ENCODE assay signal across 8 mouse cellular contexts in the genomic region with DNA sequence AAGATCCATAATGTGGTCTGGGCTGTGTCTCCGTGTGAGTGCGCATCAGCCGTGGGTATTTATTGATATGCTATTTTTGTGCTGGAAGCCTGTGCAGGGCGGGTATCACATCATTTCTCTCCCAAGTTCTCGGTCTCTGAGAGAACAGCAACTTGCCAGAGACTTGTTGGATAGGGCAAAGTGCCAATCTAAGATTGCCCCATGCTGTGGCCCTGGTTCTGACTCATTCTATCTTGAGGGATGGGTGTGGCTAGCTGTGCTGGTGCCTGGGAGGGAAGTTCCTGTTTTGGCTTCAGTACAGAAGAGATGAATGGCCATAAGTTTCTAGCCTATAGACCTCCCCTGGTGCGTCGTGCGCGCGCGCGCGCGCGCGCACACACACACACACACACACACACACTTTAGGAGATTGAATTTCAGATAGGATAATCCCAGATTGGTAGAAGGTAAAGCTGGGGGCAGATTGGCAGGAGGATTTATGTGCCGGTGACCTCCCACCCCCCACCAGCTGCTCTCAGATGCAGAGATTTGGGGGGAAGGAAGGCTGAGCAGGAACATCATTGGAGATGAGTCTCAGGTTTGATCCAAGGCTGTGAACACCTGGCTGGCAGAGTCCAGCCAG. TPM values are rescaled to one million over a fixed set of nuclear protein-coding genes. Genes with fewer than 3 reads are reported as not detected.
DNase-seq lines count a peak whose midpoint lies in the region; ATAC-seq lines count a peak whose summit lies in the region.

No protein-coding gene starts in this region.

- ATAC-seq in heart, embryonic 11.5 days (replicated peaks; ENCODE audit: insufficient number of reproducible peaks, low FRiP score, low TSS enrichment), result no peak
- no peak for ATAC-seq in hindbrain, embryonic 11.5 days (ENCODE audit: low FRiP score)
- ATAC-seq in midbrain, embryonic 14.5 days (ENCODE audit: low FRiP score, low TSS enrichment), result no peak

- H3K27ac ChIP-seq in heart, embryonic 11.5 days (ENCODE audit: low read depth, low read length), result no peak overlapping the region
- H3K27ac ChIP-seq in hindbrain, embryonic 11.5 days (ENCODE audit: low read depth, low read length), result peak overlapping the region; percentile 77; the same call in 1 of the 2 replicates
- peak overlapping the region; percentile 92 for H3K27ac ChIP-seq in midbrain, embryonic 14.5 days (replicated peaks; ENCODE audit: low read depth, low read length)
- no peak overlapping the region for H3K27ac ChIP-seq in embryonic facial prominence, embryonic 10.5 days (replicated peaks)

- whole genome bisulfite sequencing in heart, embryonic 11.5 days (ENCODE audit: insufficient replicate concordance), result 75% methylated on average over 17 of the region's 17 CpGs
- WGBS in hindbrain, embryonic 11.5 days, result 85% methylated on average over 17 of the region's 17 CpGs
- WGBS in midbrain, embryonic 14.5 days, result 79% methylated on average over 17 of the region's 17 CpGs
- 81% methylated on average over 17 of the region's 17 CpGs for WGBS in embryonic facial prominence, embryonic 10.5 days

- no peak overlapping the region for H3K4me2 ChIP-seq in heart, embryonic 11.5 days
- no peak overlapping the region for H3K4me2 ChIP-seq in hindbrain, embryonic 11.5 days (replicated peaks; ENCODE audit: low read depth, low read length)
- peak overlapping the region; percentile 96 for H3K4me2 ChIP-seq in midbrain, embryonic 14.5 days (ENCODE audit: low read length)

- H3K9me3 ChIP-seq in heart, embryonic 11.5 days (replicated peaks; ENCODE audit: control insufficient read depth, low read length), result no peaks in the 10 kb centered on the region
- H3K9me3 ChIP-seq in hindbrain, embryonic 11.5 days (ENCODE audit: control insufficient read depth, low read length), result no peaks in the 10 kb centered on the region
- no peaks in the 10 kb centered on the region for H3K9me3 ChIP-seq in midbrain, embryonic 14.5 days (ENCODE audit: control insufficient read depth, low read length)
- no peaks in the 10 kb centered on the region for H3K9me3 ChIP-seq in embryonic facial prominence, embryonic 10.5 days

- H3K36me3 ChIP-seq in heart, embryonic 11.5 days (ENCODE audit: control insufficient read depth, insufficient read depth, low read length), result no peaks in the 10 kb centered on the region
- H3K36me3 ChIP-seq in hindbrain, embryonic 11.5 days (ENCODE audit: control insufficient read depth, insufficient read depth, low read length), result no peaks in the 10 kb centered on the region
- H3K36me3 ChIP-seq in midbrain, embryonic 14.5 days (ENCODE audit: control insufficient read depth, insufficient read depth, low read length), result peaks cover 58% of the 10 kb centered on the region
- H3K36me3 ChIP-seq in embryonic facial prominence, embryonic 10.5 days (replicated peaks), result peaks cover 4% of the 10 kb centered on the region

- H3K4me3 ChIP-seq in heart, embryonic 11.5 days (ENCODE audit: low read depth, low read length), result no peak overlapping the region
- no peak overlapping the region for H3K4me3 ChIP-seq in hindbrain, embryonic 11.5 days (ENCODE audit: low read depth, low read length)
- 0 out of 2 replicates have a peak overlapping the region, but pooled peaks have one; percentile 3 for H3K4me3 ChIP-seq in midbrain, embryonic 14.5 days (replicated peaks; ENCODE audit: low read depth, low read length)
- H3K4me3 ChIP-seq in embryonic facial prominence, embryonic 10.5 days, result no peak overlapping the region

- H3K4me1 ChIP-seq in heart, embryonic 11.5 days (ENCODE audit: control insufficient read depth, insufficient read depth, low read length), result peaks cover 5% of the 10 kb centered on the region
- peaks cover 21% of the 10 kb centered on the region for H3K4me1 ChIP-seq in hindbrain, embryonic 11.5 days (replicated peaks; ENCODE audit: control insufficient read depth, insufficient read depth, low read length)
- peaks cover 71% of the 10 kb centered on the region for H3K4me1 ChIP-seq in midbrain, embryonic 14.5 days (ENCODE audit: control insufficient read depth, insufficient read depth, low read length)
- peaks cover 68% of the 10 kb centered on the region for H3K4me1 ChIP-seq in embryonic facial prominence, embryonic 10.5 days

- no peak overlapping the region for H3K9ac ChIP-seq in heart, embryonic 11.5 days (ENCODE audit: low read depth, low read length)
- no peak overlapping the region for H3K9ac ChIP-seq in hindbrain, embryonic 11.5 days (ENCODE audit: low read depth, low read length)
- H3K9ac ChIP-seq in midbrain, embryonic 14.5 days (replicated peaks; ENCODE audit: low read length), result 0 out of 2 replicates have a peak overlapping the region, but pooled peaks have one; percentile 16

- H3K27me3 ChIP-seq in heart, embryonic 11.5 days (ENCODE audit: control insufficient read depth, insufficient read depth, low read length), result peaks cover 33% of the 10 kb centered on the region
- 0 out of 2 replicates have a peak, but pooled peaks cover 3% of the 10 kb centered on the region for H3K27me3 ChIP-seq in hindbrain, embryonic 11.5 days (ENCODE audit: control insufficient read depth, insufficient read depth, low read length)
- no peaks in the 10 kb centered on the region for H3K27me3 ChIP-seq in midbrain, embryonic 14.5 days (ENCODE audit: control insufficient read depth, insufficient read depth, low read length)
- H3K27me3 ChIP-seq in embryonic facial prominence, embryonic 10.5 days (replicated peaks; ENCODE audit: low read depth, poor library complexity, severe bottlenecking), result peaks cover 39% of the 10 kb centered on the region

- peak; percentile 20 to 59 for DNase-seq in heart, adult 18-20 months
- peak; percentile 84 for DNase-seq in MN1 (ENCODE audit: low spot score)
- DNase-seq in hindbrain, embryonic 11.5 days (ENCODE audit: low spot score), result no peak
- DNase-seq in midbrain, embryonic 14.5 days, result no peak
- DNase-seq in embryonic facial prominence, embryonic 10.5 days (ENCODE audit: low spot score), result no peak
- DNase-seq in kidney, postnatal 10 days, result no peak
- no peak for DNase-seq in ovary, postnatal 10 days (ENCODE audit: low spot score)

RNA-seq across cellular contexts. Expression of gene Riiad1, which starts 2.7 kb away (rescaled TPM):
- 1 to 10 TPM; 1.8 to 2.2 TPM for total RNA-seq in heart, adult 18-20 months (2021)
- polyA plus RNA-seq in heart, embryonic 11.5 days (2014; fragmentation: Nextera tagmentation; extraction: Ambion mirVana), result 6.6 and 7.0 TPM in 2 replicates
- 15.5 and 19.7 TPM in 2 replicates for polyA plus RNA-seq in hindbrain, embryonic 11.5 days (2014; fragmentation: Nextera tagmentation; extraction: Ambion mirVana)
- polyA plus RNA-seq in midbrain, embryonic 14.5 days (2014; fragmentation: Nextera tagmentation; extraction: Ambion mirVana), result 23.8 and 30.8 TPM in 2 replicates
- 1.8 and 3.2 TPM in 2 replicates for polyA plus RNA-seq in embryonic facial prominence, embryonic 10.5 days (2016; fragmentation: Nextera tagmentation; extraction: Ambion mirVana)

RNA-seq across cellular contexts. Expression of gene Celf3, which starts 4.8 kb away (rescaled TPM):
- not detected for total RNA-seq in heart, adult 18-20 months (2021)
- polyA plus RNA-seq in heart, embryonic 11.5 days (2014; fragmentation: Nextera tagmentation; extraction: Ambion mirVana), result 2.8 and 4.7 TPM in 2 replicates
- polyA plus RNA-seq in hindbrain, embryonic 11.5 days (2014; fragmentation: Nextera tagmentation; extraction: Ambion mirVana), result 164 and 210 TPM in 2 replicates
- 321 and 376 TPM in 2 replicates for polyA plus RNA-seq in midbrain, embryonic 14.5 days (2014; fragmentation: Nextera tagmentation; extraction: Ambion mirVana)
- 25.4 and 28.7 TPM in 2 replicates for polyA plus RNA-seq in embryonic facial prominence, embryonic 10.5 days (2016; fragmentation: Nextera tagmentation; extraction: Ambion mirVana)

RNA-seq across cellular contexts. Expression of gene Oaz3, which starts 39.2 kb away (rescaled TPM):
- total RNA-seq in heart, adult 18-20 months (2021), result not detected
- polyA plus RNA-seq in heart, embryonic 11.5 days (2014; fragmentation: Nextera tagmentation; extraction: Ambion mirVana), result 0.29 TPM in 1 of 2 replicates, not detected in the other
- 0.18 and 0.56 TPM in 2 replicates for polyA plus RNA-seq in hindbrain, embryonic 11.5 days (2014; fragmentation: Nextera tagmentation; extraction: Ambion mirVana)
- 0.36 and 1.2 TPM in 2 replicates for polyA plus RNA-seq in midbrain, embryonic 14.5 days (2014; fragmentation: Nextera tagmentation; extraction: Ambion mirVana)
- 0.56 and 0.60 TPM in 2 replicates for polyA plus RNA-seq in embryonic facial prominence, embryonic 10.5 days (2016; fragmentation: Nextera tagmentation; extraction: Ambion mirVana)

RNA-seq across cellular contexts. Expression of gene Mrpl9, which starts 39.8 kb away (rescaled TPM):
- 10 to 100 TPM; 66.2 to 74.9 TPM for total RNA-seq in heart, adult 18-20 months (2021)
- polyA plus RNA-seq in heart, embryonic 11.5 days (2014; fragmentation: Nextera tagmentation; extraction: Ambion mirVana), result 60.8 and 65.5 TPM in 2 replicates
- 70.5 and 72.1 TPM in 2 replicates for polyA plus RNA-seq in hindbrain, embryonic 11.5 days (2014; fragmentation: Nextera tagmentation; extraction: Ambion mirVana)
- polyA plus RNA-seq in midbrain, embryonic 14.5 days (2014; fragmentation: Nextera tagmentation; extraction: Ambion mirVana), result 52.6 and 54.1 TPM in 2 replicates
- 68.5 and 71.4 TPM in 2 replicates for polyA plus RNA-seq in embryonic facial prominence, embryonic 10.5 days (2016; fragmentation: Nextera tagmentation; extraction: Ambion mirVana)

Comparison
In these comparisons a context has a peak if more than half of its experiments do, and no peak if none do; other contexts are left out.
1. DNase-seq: peak in heart, adult 18-20 months (2 of 2) and MN1 (single experiment); none in hindbrain, embryonic 11.5 days (single experiment), midbrain, embryonic 14.5 days (single experiment), embryonic facial prominence, embryonic 10.5 days (single experiment), kidney, postnatal 10 days (single experiment) and ovary, postnatal 10 days (single experiment).
2. H3K27ac ChIP-seq: peak in hindbrain, embryonic 11.5 days (single experiment) and midbrain, embryonic 14.5 days (single experiment); none in heart, embryonic 11.5 days (single experiment) and embryonic facial prominence, embryonic 10.5 days (single experiment).